Mouse (Mus musculus) lung, embryonic 14.5 days (tissue): ENCODE data around the gene Tent4b. TPM values are rescaled to one million over a fixed set of nuclear protein-coding genes. Genes with fewer than 3 reads are reported as not detected.

ENCODE experiments used
- ATAC-seq: fragments of 200-750 bp; cut with Nextera tagmentation; 2 replicates; pipeline ENCODE4 v1.8.0; 2017; ENCODE audit warnings: mild to moderate bottlenecking, moderate TSS enrichment, moderate library complexity; ENCODE audit not compliant: insufficient read depth
- DNase-seq: peaks from one replicate; pipeline ENCODE4 v3.0.0-alpha.2; 2015
- H3K27ac ChIP-seq: fragments of 300-500 bp; sonication (generic); 2 replicates; pipeline ENCODE4 v1.5.1; 2014; ENCODE audit warnings: low read depth, mild to moderate bottlenecking, moderate library complexity
- H3K27me3 ChIP-seq: fragments of 300-500 bp; sonication (generic); 2 replicates; pipeline ENCODE4 v1.6.1; 2014; ENCODE audit warnings: low read length, control low read depth; ENCODE audit not compliant: insufficient read depth
- H3K36me3 ChIP-seq: fragments of 300-500 bp; sonication (generic); 2 replicates; pipeline ENCODE4 v1.6.1; 2014; ENCODE audit warnings: control low read depth; ENCODE audit not compliant: insufficient read depth
- H3K4me1 ChIP-seq: fragments of 300-500 bp; sonication (generic); 2 replicates; pipeline ENCODE4 v1.6.1; 2014; ENCODE audit warnings: antibody characterized with exemption, control low read depth; ENCODE audit not compliant: insufficient read depth
- H3K4me2 ChIP-seq: fragments of 300-500 bp; sonication (generic); 2 replicates; pipeline ENCODE4 v1.6.1; 2014; ENCODE audit warnings: mild to moderate bottlenecking
- H3K4me3 ChIP-seq: fragments of 300-500 bp; sonication (generic); 2 replicates; pipeline ENCODE4 v1.5.1; 2014; ENCODE audit warnings: low read depth, low read length
- H3K9ac ChIP-seq: fragments of 300-500 bp; sonication (generic); 2 replicates; pipeline ENCODE4 v1.6.1; 2014
- H3K9me3 ChIP-seq: fragments of 300-500 bp; sonication (generic); 2 replicates; pipeline ENCODE4 v1.6.1; 2016; ENCODE audit warnings: low read depth, low read length, control low read depth
- CTCF ChIP-seq: IDR thresholded peaks from 2 replicates; pipeline ENCODE4 v1.5.1; 2016; ENCODE audit warnings: antibody characterized with exemption, low read depth
- WGBS: fragments of 180-500 bp; shearing (Covaris S2); extraction: QIAGEN DNeasy Blood & Tissue Kit; methylation state at CpG from one replicate; pipeline ENCODE4 v1.1.7; 2014; 5-methylcytosine and 5-hydroxymethylcytosine counted together
- polyA plus RNA-seq: library from polyadenylated mRNA; unstranded; fragments of >200 nt; fragmentation: Nextera tagmentation; extraction: Ambion mirVana; gene quantifications from 2 replicates; pipeline ENCODE4 v1.2.1, GENCODE M21; 2014

Tent4b gene
- polyA plus RNA-seq, 1 experiment from 2014 or later = 16.1 TPM

DNA sequence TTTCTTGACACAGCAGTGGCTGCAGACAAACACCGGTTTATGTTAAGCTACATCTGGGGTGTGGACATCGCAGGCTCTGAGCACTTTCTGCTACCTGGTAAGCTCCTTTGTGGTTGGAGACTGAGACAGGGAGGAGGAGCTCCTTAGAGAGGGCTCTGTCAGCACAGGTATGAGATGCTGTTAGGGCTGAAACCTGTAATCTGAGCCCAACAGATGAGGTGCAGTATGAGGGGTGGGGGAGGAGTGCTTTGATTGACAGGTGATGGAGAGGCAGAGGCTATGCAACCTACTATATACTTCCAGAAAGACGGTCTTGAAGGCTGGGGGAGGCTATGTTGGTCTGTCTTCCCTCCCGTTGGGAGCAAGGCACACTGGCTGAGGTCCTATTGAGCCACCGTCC is 80.2 kb downstream of the Tent4b start:
- no peaks in the 10 kb centered on the region for H3K9me3 ChIP-seq
- H3K4me1 ChIP-seq = peaks cover 3% of the 10 kb centered on the region; the same call in 1 of the 2 replicates
- no peak overlapping the region for H3K9ac ChIP-seq
- H3K27me3 ChIP-seq = no peaks in the 10 kb centered on the region
- DNase-seq = no peak
- no peaks in the 10 kb centered on the region for H3K36me3 ChIP-seq
- no peak overlapping the region for H3K27ac ChIP-seq
- 35% methylated on average over 5 of the region's 5 CpGs for WGBS
- no peak overlapping the region for H3K4me2 ChIP-seq
- ATAC-seq = peak; percentile 29; the same call in 1 of the 2 replicates
- H3K4me3 ChIP-seq = no peak overlapping the region
- no peak for TF ChIP-seq CTCF

DNA sequence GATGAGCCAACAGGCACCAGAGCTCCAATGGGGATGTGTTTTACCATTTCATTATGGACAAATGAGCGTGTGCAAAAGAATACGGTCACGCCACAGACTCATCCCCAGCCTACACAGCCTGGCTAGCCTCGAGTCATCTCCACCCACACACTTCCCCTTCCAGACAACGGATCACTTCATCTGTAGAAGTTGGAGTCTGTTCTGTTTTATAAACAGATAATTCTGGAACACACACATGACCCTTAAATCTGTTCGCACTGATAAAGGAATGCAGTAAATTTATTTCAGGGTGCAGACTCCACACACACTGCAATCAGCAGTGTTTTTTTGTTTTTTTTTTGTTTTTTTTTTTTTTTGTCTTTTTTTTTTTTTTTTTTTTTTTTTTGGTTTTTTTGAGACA is 80.7 kb downstream of the Tent4b start:
- Histone ChIP-seq H3K9ac (no peak overlapping the region), H3K4me2 (no peak overlapping the region), H3K4me1 (peaks cover 3% of the 10 kb centered on the region; the same call in 1 of the 2 replicates), H3K36me3 (no peaks in the 10 kb centered on the region), H3K9me3 (no peaks in the 10 kb centered on the region), H3K27me3 (no peaks in the 10 kb centered on the region), H3K4me3 (no peak overlapping the region), H3K27ac (no peak overlapping the region)
- DNase-seq (peak; percentile 47), ATAC-seq (peak; percentile 62)
- no peak for TF ChIP-seq CTCF
- WGBS = 54% methylated on average over 6 of the region's 6 CpGs

DNA sequence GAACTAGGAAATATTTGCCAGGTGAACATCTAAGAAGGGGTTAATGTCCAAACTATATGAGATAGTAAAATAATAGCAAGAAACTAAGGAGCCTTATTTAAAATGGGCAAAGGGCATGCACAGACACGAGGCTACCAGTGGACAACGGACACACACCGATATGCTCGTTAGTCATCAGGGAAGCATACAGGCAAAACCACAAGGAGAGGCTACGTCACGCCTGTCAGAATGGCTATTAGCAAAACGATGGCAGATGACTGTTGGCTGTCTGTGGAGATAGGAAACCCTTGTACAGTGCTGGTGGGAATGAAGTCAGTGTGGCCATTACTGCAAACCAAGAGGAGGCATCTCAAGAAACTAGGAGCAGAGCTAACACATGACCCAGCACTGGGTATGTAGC is 81.9 kb downstream of the Tent4b start:
- Histone ChIP-seq H3K4me2 (no peak overlapping the region), H3K9ac (no peak overlapping the region), H3K27ac (no peak overlapping the region), H3K36me3 (no peaks in the 10 kb centered on the region), H3K4me3 (no peak overlapping the region), H3K9me3 (no peaks in the 10 kb centered on the region), H3K27me3 (no peaks in the 10 kb centered on the region), H3K4me1 (peaks cover 3% of the 10 kb centered on the region; the same call in 1 of the 2 replicates)
- WGBS = 78% methylated on average over 7 of the region's 7 CpGs
- no peak for DNase-seq
- no peak for TF ChIP-seq CTCF
- ATAC-seq = no peak

DNA sequence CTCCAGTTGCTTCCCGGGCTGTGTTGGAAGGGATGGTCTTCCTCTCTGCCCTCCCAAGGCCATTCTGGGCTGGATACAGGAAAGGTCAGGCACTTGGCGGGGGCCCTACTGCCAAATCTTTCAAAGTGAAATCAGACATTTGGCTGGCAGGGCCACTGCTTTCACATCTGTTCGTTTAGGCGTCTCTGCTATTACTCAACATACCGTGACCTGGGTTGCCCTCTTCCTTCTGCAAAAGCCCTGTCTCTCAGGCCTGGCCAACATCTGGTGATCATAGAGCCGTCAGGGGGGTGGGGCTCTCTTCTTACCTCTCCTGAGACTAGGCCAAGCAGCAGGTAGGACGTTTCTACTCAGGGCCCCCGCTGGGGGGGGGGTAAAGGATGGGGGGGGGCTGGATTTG is 83.7 kb downstream of the Tent4b start:
- no peak overlapping the region for H3K9ac ChIP-seq
- peaks cover 3% of the 10 kb centered on the region; the same call in 1 of the 2 replicates for H3K4me1 ChIP-seq
- no peak overlapping the region for H3K4me2 ChIP-seq
- no peaks in the 10 kb centered on the region for H3K36me3 ChIP-seq
- H3K27me3 ChIP-seq = no peaks in the 10 kb centered on the region
- H3K4me3 ChIP-seq = no peak overlapping the region
- no peaks in the 10 kb centered on the region for H3K9me3 ChIP-seq
- no peak for TF ChIP-seq CTCF
- no peak overlapping the region for H3K27ac ChIP-seq
- 29% methylated on average over 8 of the region's 8 CpGs for WGBS
- DNase-seq (peak; percentile 81), ATAC-seq (peak; percentile 24)

DNA sequence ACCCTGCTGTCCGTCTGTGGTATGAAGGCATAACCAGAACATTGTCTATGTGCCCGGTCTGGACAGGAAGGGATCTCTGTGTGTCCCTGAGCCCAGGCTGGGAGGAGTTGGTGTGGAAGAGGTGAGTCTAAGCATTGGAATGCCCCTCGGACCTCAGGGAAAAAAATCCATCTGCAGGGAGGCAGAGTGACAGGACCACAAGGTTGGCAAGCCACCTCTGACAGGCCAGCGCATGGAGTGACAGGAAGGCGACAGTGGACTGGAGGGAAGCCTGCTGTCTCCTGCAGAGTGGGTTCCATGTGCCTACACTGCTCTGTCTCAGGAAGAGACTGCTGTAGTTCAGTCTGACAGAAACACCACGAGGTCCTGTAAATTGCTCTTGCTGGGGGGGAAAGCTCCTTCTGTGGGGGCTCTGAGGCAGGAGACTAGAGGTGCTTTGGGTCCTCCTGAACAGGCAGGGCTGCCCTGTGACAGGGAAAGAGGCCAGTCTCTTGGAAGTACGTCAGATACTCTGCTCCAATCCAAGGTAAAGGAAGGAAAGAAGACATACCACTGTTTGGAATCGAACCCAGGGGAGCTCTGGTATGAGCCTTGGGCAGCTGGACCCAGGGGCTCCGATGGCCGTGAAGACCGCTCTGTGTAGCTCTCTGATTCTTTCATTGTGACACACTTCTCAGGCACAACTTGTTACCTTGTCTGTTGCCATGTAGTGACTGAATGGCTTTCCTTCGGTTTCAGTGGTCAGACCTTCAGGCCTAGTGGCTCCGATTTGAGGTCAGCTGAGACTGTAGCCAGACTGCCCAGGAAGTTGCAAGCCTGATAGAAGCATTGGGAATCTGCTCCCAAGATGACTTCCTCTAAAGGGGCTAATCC is 84.5 kb downstream of the Tent4b start:
- Histone ChIP-seq H3K9me3 (no peaks in the 10 kb centered on the region), H3K36me3 (no peaks in the 10 kb centered on the region), H3K27ac (no peak overlapping the region), H3K27me3 (no peaks in the 10 kb centered on the region), H3K9ac (no peak overlapping the region), H3K4me3 (no peak overlapping the region), H3K4me2 (no peak overlapping the region), H3K4me1 (peaks cover 3% of the 10 kb centered on the region; the same call in 1 of the 2 replicates)
- WGBS = 72% methylated on average over 13 of the region's 13 CpGs
- no peak for ATAC-seq
- no peak for DNase-seq
- no peak for TF ChIP-seq CTCF

DNA sequence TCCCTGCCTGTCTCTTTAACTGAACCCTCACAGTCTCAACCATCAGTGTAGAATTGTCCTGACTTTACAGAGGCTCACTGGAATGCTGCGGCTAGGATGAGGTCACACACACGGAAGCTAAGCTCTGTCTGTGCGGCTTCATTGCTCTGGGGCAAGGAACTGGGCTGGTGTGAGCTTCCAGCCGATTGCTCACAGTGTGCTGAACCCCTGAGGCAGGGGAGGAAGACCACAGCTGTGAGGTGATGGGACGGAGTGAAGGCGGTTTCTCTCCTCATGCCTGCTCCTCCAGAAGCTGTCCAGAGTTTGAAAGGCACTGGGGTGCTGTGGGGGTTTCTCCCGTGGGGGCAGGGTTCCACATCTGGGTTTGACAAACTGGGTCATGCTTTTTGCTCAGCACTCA is 85.7 kb downstream of the Tent4b start:
- no peak overlapping the region for H3K4me3 ChIP-seq
- no peaks in the 10 kb centered on the region for H3K36me3 ChIP-seq
- no peak for TF ChIP-seq CTCF
- 39% methylated on average over 7 of the region's 7 CpGs for WGBS
- peak; percentile 12; the same call in 1 of the 2 replicates for ATAC-seq
- H3K9me3 ChIP-seq = no peaks in the 10 kb centered on the region
- H3K4me1 ChIP-seq = peaks cover 3% of the 10 kb centered on the region; the same call in 1 of the 2 replicates
- DNase-seq = peak; percentile 52
- H3K27me3 ChIP-seq = no peaks in the 10 kb centered on the region
- no peak overlapping the region for H3K9ac ChIP-seq
- no peak overlapping the region for H3K4me2 ChIP-seq
- H3K27ac ChIP-seq = no peak overlapping the region
